Mouse (Mus musculus): ENCODE data around the gene Trp63.

DNA sequence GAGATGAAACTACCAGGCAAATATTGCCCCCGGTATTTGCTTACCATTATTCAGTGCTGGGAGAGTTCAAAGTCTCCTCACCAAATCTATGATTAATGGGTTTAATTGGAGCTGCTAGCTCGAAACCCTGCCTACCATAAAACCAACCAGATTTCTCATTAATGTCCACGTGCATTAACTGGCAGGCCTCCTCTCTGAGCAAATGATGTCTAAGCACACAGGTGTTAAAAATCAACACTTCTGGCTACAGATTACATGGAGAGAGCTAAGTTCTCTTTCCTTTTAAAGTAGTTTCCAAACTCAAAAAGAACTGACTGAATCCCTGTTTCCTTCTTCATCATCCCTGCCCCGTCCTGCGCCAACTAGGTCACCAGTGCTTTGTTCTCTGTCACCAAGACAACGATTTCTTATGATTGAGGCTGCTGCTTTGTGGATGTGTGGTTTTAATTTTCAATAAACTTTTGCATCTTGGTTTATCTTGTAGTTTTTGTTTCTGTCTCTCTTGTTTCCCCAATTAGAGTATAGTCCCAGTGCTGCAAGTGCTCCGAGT lies 193.9 kb downstream of the Trp63 start:
- TF ChIP-seq POLR2A (IDR thresholded peaks at IDR 0.05; ENCODE audit: insufficient read depth, low read depth, low read length) (no peak), CTCF (IDR thresholded peaks at IDR 0.05; ENCODE audit: insufficient read depth, low read depth, low read length) (no peak)

Measured in olfactory bulb, adult 2 months (tissue).